Mouse (Mus musculus): Measurements from ENCODE around the gene Cnn1. TPM values are rescaled to one million over a fixed set of nuclear protein-coding genes. Genes with fewer than 3 reads are reported as not detected.
"Not testable (repeated sequence)": the region's sequence is repeated elsewhere in the genome, so short reads cannot be mapped to it uniquely, and the experiment has no call there.

Cnn1 gene
- total and polyA plus RNA-seq, 3 experiments, result 0.06 to 0.19 TPM; not detected in 1

DNA sequence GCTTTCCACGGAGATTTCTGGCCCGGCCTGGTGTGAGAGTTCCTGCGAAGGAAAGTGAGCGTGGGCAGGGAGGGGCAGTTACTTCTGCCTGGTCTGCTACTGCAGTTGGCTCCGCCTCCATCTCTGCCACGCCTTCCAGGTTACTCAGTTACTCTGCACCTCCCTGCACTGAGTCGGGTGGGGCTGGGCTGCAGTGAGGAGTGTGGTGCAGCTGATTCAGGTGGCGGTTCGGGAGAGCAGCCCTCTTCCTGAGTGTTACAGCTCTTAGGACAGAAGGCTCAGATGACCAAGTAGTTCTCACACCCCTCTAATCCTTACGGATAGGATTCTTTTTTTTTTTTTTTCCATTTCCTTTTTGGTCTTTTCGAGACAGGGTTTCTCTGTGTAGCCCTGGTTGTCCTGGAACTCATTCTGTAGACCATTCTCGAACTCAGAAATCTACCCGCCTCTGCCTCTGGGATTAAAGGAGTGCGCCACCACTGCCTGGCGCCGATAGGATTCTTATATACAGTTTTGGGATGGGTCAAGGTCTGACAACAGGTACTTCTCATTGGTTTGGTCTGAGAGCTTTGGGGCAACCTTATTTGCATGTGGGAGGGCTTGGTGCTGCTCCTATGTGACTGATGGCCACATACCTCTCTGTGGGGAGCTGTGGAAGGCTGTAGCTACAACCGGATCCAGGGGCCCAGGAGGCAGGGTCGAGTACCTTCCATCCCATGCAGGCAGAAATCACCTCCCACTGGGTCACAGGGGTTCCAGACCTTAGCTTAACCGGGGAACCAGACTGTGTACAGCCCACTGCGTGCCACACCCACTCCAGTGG lies 50.6 kb downstream of the Cnn1 start (continued):
- no peak; the same call in 1 of the 2 replicates for TF ChIP-seq MAX (IDR thresholded peaks at IDR 0.05; ENCODE audit: low read length)
- TF ChIP-seq ETS1 (IDR thresholded peaks at IDR 0.05; ENCODE audit: low read depth, low read length), result peak; percentile 17; the same call in 1 of the 2 replicates
- TF ChIP-seq SMC3 (IDR thresholded peaks at IDR 0.05; ENCODE audit: low read depth, low read length), result no peak
- TF ChIP-seq USF2 (IDR thresholded peaks at IDR 0.05; ENCODE audit: borderline replicate concordance in 1 of 2, insufficient read depth in 1 of 2, low read depth in 1 of 2, low read length in 2 of 2), result no peak
- TF ChIP-seq MAZ (IDR thresholded peaks at IDR 0.05; ENCODE audit: low read depth, low read length), result peak; percentile 59; the same call in 1 of the 2 replicates
- peak; percentile 58 for TF ChIP-seq MXI1 (IDR thresholded peaks at IDR 0.05; ENCODE audit: low read depth, low read length)
- TF ChIP-seq ZNF384 (IDR thresholded peaks at IDR 0.05; ENCODE audit: low read depth, low read length), result peak; percentile 77

- Histone ChIP-seq H3K36me3 (ENCODE audit: control insufficient read depth in 1 of 2, insufficient read depth in 2 of 2, low read length in 2 of 2) (peaks cover 0 to 10% of the 10 kb centered on the region in 2 experiments; a peak in 2 of 4 replicates), H3K4me3 (ENCODE audit: control insufficient read depth in 1 of 2, insufficient read depth in 1 of 2, low read depth in 2 of 2, low read length in 2 of 2) (peak overlapping the region; percentile 24 to 33; a peak in 3 of 4 replicates), H3K4me1 (ENCODE audit: control insufficient read depth in 1 of 2, insufficient read depth in 2 of 2, low read length in 2 of 2) (peaks cover 4 to 20% of the 10 kb centered on the region in 2 experiments; a peak in 3 of 4 replicates), H3K9ac (ENCODE audit: control insufficient read depth, low read depth, low read length, poor library complexity, severe bottlenecking) (peak overlapping the region; percentile 32; the same call in 1 of the 2 replicates)
- not testable (repeated sequence) for DNase-seq (ENCODE audit: low read depth, low spot score); H3K79me2 ChIP-seq (ENCODE audit: control insufficient read depth, insufficient read depth, low read length, poor library complexity); H3K27me3 ChIP-seq (ENCODE audit: control insufficient read depth in 1 of 2, insufficient read depth in 2 of 2, low read length in 2 of 2); H3K9me3 ChIP-seq (replicated peaks; ENCODE audit: insufficient read depth, low read length); H3K27ac ChIP-seq (ENCODE audit: control insufficient read depth, low read depth, low read length)
- TF ChIP-seq SIN3A (IDR thresholded peaks at IDR 0.05; ENCODE audit: low read length) (peak; percentile 6; the same call in 1 of the 2 replicates), ETS1 (IDR thresholded peaks at IDR 0.05; ENCODE audit: low read depth, low read length) (peak; percentile 39; the same call in 1 of the 2 replicates), ZMIZ1 (IDR thresholded peaks at IDR 0.05; ENCODE audit: low read depth, low read length) (peak; percentile 83; the same call in 1 of the 2 replicates), POLR2AphosphoS2 (IDR thresholded peaks at IDR 0.05; ENCODE audit: low read length) (peak; percentile 71)
Measured at GRCm38 (mm10) chr9:22150249-22150693, 51.3 kb downstream of the Cnn1 start.

DNA sequence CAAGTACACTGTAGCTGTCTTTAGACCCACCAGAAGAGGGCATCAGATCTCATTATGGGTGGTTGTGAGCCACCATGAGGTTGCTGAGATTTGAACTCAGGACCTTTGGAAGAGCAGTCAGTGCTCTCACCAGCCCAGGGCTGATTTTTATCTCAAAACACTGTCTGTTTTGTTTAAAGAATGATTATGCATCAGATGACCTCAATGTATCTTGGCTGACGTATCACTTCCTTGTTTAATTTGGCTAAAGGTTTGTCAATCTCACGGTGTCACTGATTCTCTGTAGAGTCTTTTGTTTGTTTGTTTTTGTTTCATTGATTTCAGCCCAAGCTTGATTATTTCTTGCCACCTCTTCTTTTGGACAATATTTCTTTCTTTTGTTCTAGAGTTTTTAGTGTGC lies 51.9 kb downstream of the Cnn1 start:
- peaks cover 0 to 10% of the 10 kb centered on the region in 2 experiments; a peak in 2 of 4 replicates for H3K36me3 ChIP-seq (ENCODE audit: control insufficient read depth in 1 of 2, insufficient read depth in 2 of 2, low read length in 2 of 2)
- H3K9me3 ChIP-seq (replicated peaks; ENCODE audit: insufficient read depth, low read length), result no peaks in the 10 kb centered on the region
- H3K27ac ChIP-seq (ENCODE audit: control insufficient read depth, low read depth, low read length), result no peak overlapping the region
- H3K4me3 ChIP-seq (ENCODE audit: control insufficient read depth in 1 of 2, insufficient read depth in 1 of 2, low read depth in 2 of 2, low read length in 2 of 2), result no peak overlapping the region
- peaks cover 4 to 17% of the 10 kb centered on the region in 2 experiments; a peak in 3 of 4 replicates for H3K4me1 ChIP-seq (ENCODE audit: control insufficient read depth in 1 of 2, insufficient read depth in 2 of 2, low read length in 2 of 2)
- H3K79me2 ChIP-seq (ENCODE audit: control insufficient read depth, insufficient read depth, low read length, poor library complexity), result no peaks in the 10 kb centered on the region
- H3K9ac ChIP-seq (ENCODE audit: control insufficient read depth, low read depth, low read length, poor library complexity, severe bottlenecking), result no peak overlapping the region
- no peaks in the 10 kb centered on the region for H3K27me3 ChIP-seq (ENCODE audit: control insufficient read depth in 1 of 2, insufficient read depth in 2 of 2, low read length in 2 of 2)
- DNase-seq (ENCODE audit: low read depth, low spot score), result no peak
- TF ChIP-seq KAT2A (conservative IDR thresholded peaks at IDR 0.05; ENCODE audit: low read depth, low read length) (no peak), JUND (IDR thresholded peaks at IDR 0.05; ENCODE audit: low read depth, low read length) (no peak), RCOR1 (IDR thresholded peaks at IDR 0.05; ENCODE audit: low read depth, low read length) (peak; percentile 68), MYC (IDR thresholded peaks at IDR 0.05; ENCODE audit: low read depth, low read length) (no peak), ETS1 (IDR thresholded peaks at IDR 0.05; ENCODE audit: low read depth, low read length) (peak; percentile 25; the same call in 1 of the 2 replicates), MAZ (IDR thresholded peaks at IDR 0.05; ENCODE audit: low read depth, low read length) (no peak), ZC3H11A (IDR thresholded peaks at IDR 0.05; ENCODE audit: low read depth, low read length) (no peak), CTCF (IDR thresholded peaks at IDR 0.05 in 2 of 3, conservative IDR thresholded peaks at IDR 0.05 in 1 of 3; ENCODE audit: control insufficient read depth in 1 of 3, insufficient read depth in 1 of 3, low read depth in 2 of 3, low read length in 3 of 3, poor library complexity in 1 of 3, severe bottlenecking in 1 of 3) (peak; percentile 21 to 33 (median 22); a peak in 3 of 6 replicates), USF2 (IDR thresholded peaks at IDR 0.05; ENCODE audit: borderline replicate concordance in 1 of 2, insufficient read depth in 1 of 2, low read depth in 1 of 2, low read length in 2 of 2) (no peak), CHD1 (IDR thresholded peaks at IDR 0.05; ENCODE audit: low read depth, low read length) (no peak), GATA1 (IDR thresholded peaks at IDR 0.05; ENCODE audit: low read depth, low read length) (peak; percentile 44; the same call in 1 of the 2 replicates), ZMIZ1 (IDR thresholded peaks at IDR 0.05; ENCODE audit: low read depth, low read length) (no peak), NELFE (IDR thresholded peaks at IDR 0.05; ENCODE audit: low read depth, low read length) (no peak), MYB (IDR thresholded peaks at IDR 0.05; ENCODE audit: low read depth, low read length) (no peak), TBP (IDR thresholded peaks at IDR 0.05; ENCODE audit: low read depth, low read length) (no peak), ZNF384 (IDR thresholded peaks at IDR 0.05; ENCODE audit: low read depth, low read length) (0 out of 2 replicates have a peak, but pooled peaks have one; percentile 77), HCFC1 (IDR thresholded peaks at IDR 0.05; ENCODE audit: low read depth, low read length) (no peak), RAD21 (IDR thresholded peaks at IDR 0.05; ENCODE audit: low read depth, low read length) (no peak), E2F4 (IDR thresholded peaks at IDR 0.05; ENCODE audit: borderline replicate concordance, low read depth, low read length) (no peak), MEF2A (IDR thresholded peaks at IDR 0.05; ENCODE audit: extremely low read depth, insufficient replicate concordance, low read depth, low read length, poor library complexity, severe bottlenecking) (no peak)
